Mouse (Mus musculus): ENCODE results near the gene Setd1b. TPM values are rescaled to one million over a fixed set of nuclear protein-coding genes. Genes with fewer than 3 reads are reported as not detected.

Setd1b gene
- total and polyA plus RNA-seq, 3 experiments, result 2.1 to 90.6 (median 76.7) TPM

Other genes with a start within 250 kb of the Setd1b start
- 33.5 and 38.4 TPM in 2 replicates for gene Kdm2b, start 152.4 kb upstream of the Setd1b start, total RNA-seq (2014; fragmentation: Nextera tagmentation)
- gene Kdm2b, start 152.4 kb upstream of the Setd1b start, total RNA-seq (2017), result 14.3 and 17.5 TPM in 2 replicates
- gene Kdm2b, start 152.4 kb upstream of the Setd1b start, polyA plus RNA-seq (2012), result 27.0 and 29.0 TPM in 2 replicates
- 16.0 and 18.8 TPM in 2 replicates for gene Orai1, start 127.1 kb upstream of the Setd1b start, total RNA-seq (2014; fragmentation: Nextera tagmentation)
- gene Orai1, start 127.1 kb upstream of the Setd1b start, total RNA-seq (2017), result 7.1 and 10.2 TPM in 2 replicates
- 16.4 and 18.1 TPM in 2 replicates for gene Orai1, start 127.1 kb upstream of the Setd1b start, polyA plus RNA-seq (2012)
- not detected in 2 replicates for gene Morn3, start 95.2 kb upstream of the Setd1b start, total RNA-seq (2014; fragmentation: Nextera tagmentation)
- 0.23 TPM in 1 of 2 replicates, not detected in the other for gene Morn3, start 95.2 kb upstream of the Setd1b start, total RNA-seq (2017)
- not detected in 2 replicates for gene Morn3, start 95.2 kb upstream of the Setd1b start, polyA plus RNA-seq (2012)
- 2.3 TPM in 1 of 2 replicates, not detected in the other for gene Tmem120b, start 73.8 kb upstream of the Setd1b start, total RNA-seq (2014; fragmentation: Nextera tagmentation)
- 0.93 and 1.3 TPM in 2 replicates for gene Tmem120b, start 73.8 kb upstream of the Setd1b start, total RNA-seq (2017)
- 0.53 and 0.59 TPM in 2 replicates for gene Tmem120b, start 73.8 kb upstream of the Setd1b start, polyA plus RNA-seq (2012)
- gene Rhof, start 9.5 kb upstream of the Setd1b start, total RNA-seq (2014; fragmentation: Nextera tagmentation), result not detected in 2 replicates
- gene Rhof, start 9.5 kb upstream of the Setd1b start, total RNA-seq (2017), result 0.52 and 1.7 TPM in 2 replicates
- gene Rhof, start 9.5 kb upstream of the Setd1b start, polyA plus RNA-seq (2012), result 0.26 and 0.59 TPM in 2 replicates
- gene Psmd9, start 27.2 kb downstream of the Setd1b start, total RNA-seq (2014; fragmentation: Nextera tagmentation), result 11.6 and 24.2 TPM in 2 replicates
- gene Psmd9, start 27.2 kb downstream of the Setd1b start, total RNA-seq (2017), result 22.8 and 25.4 TPM in 2 replicates
- 50.1 and 65.2 TPM in 2 replicates for gene Psmd9, start 27.2 kb downstream of the Setd1b start, polyA plus RNA-seq (2012)
- not detected in 2 replicates for gene Hpd, start 40.5 kb downstream of the Setd1b start, total RNA-seq (2014; fragmentation: Nextera tagmentation)
- not detected in 2 replicates for gene Hpd, start 40.5 kb downstream of the Setd1b start, total RNA-seq (2017)
- not detected in 2 replicates for gene Hpd, start 40.5 kb downstream of the Setd1b start, polyA plus RNA-seq (2012)
- gene Wdr66, start 109.9 kb downstream of the Setd1b start, total RNA-seq (2014; fragmentation: Nextera tagmentation), result not detected in 2 replicates
- 0.12 and 0.44 TPM in 2 replicates for gene Wdr66, start 109.9 kb downstream of the Setd1b start, total RNA-seq (2017)
- gene Wdr66, start 109.9 kb downstream of the Setd1b start, polyA plus RNA-seq (2012), result not detected in 2 replicates
- 33.9 and 41.0 TPM in 2 replicates for gene Bcl7a, start 201.6 kb downstream of the Setd1b start, total RNA-seq (2014; fragmentation: Nextera tagmentation)
- gene Bcl7a, start 201.6 kb downstream of the Setd1b start, total RNA-seq (2017), result 13.4 and 14.8 TPM in 2 replicates
- 41.1 and 49.4 TPM in 2 replicates for gene Bcl7a, start 201.6 kb downstream of the Setd1b start, polyA plus RNA-seq (2012)